Mouse (Mus musculus): ENCODE data around the gene Cul7. TPM values are rescaled to one million over a fixed set of nuclear protein-coding genes. Genes with fewer than 3 reads are reported as not detected.

The Cul7 gene
- polyA plus RNA-seq, 1 experiment from 2014 or later = 34.3 TPM

- WGBS = under 1% methylated on average over 84 of the region's 90 CpGs
- H3K4me1 ChIP-seq (ENCODE audit: control insufficient read depth in 2 of 2, insufficient read depth in 2 of 2, low read length in 2 of 2) = peaks cover 31 to 44% of the 10 kb centered on the region in 2 experiments
Measured at GRCm38 (mm10) chr17:46628791-46629684, 21.1 kb upstream of the Cul7 start, which contains the start of gene Ptk7. Gene Ptk7 (minus strand): TSS chr17:46629504.

GRCm38 (mm10) chr17:46629685-46630441, 20.3 kb upstream of the Cul7 start:
- peak overlapping the region; percentile 51 to 98 for H3K4me3 ChIP-seq (ENCODE audit: control insufficient read depth in 1 of 2, insufficient read depth in 1 of 2, low read depth in 1 of 2, low read length in 2 of 2)
- H3K36me3 ChIP-seq (ENCODE audit: control insufficient read depth, insufficient read depth, low read length) = peaks cover 32% of the 10 kb centered on the region
- H3K27me3 ChIP-seq (ENCODE audit: control insufficient read depth, insufficient read depth, low read length) = no peaks in the 10 kb centered on the region
- peak overlapping the region; percentile 97 for H3K27ac ChIP-seq (replicated peaks in 1 of 2; ENCODE audit: control insufficient read depth in 1 of 2, insufficient read depth in 1 of 2, low read depth in 2 of 2, low read length in 2 of 2)
- peaks cover 23 to 35% of the 10 kb centered on the region in 2 experiments for H3K4me1 ChIP-seq (ENCODE audit: control insufficient read depth in 2 of 2, insufficient read depth in 2 of 2, low read length in 2 of 2)
- H3K4me2 ChIP-seq (ENCODE audit: low read length) = peak overlapping the region; percentile 85
- H3K9ac ChIP-seq (ENCODE audit: low read length) = peak overlapping the region; percentile 99
- WGBS = 10% methylated on average over 12 of the region's 12 CpGs
- peak; percentile 22; the same call in 1 of the 2 replicates for ATAC-seq (ENCODE audit: insufficient number of reproducible peaks, insufficient read depth, low FRiP score, low read depth)
- H3K9me3 ChIP-seq (ENCODE audit: control insufficient read depth, low read length) = no peaks in the 10 kb centered on the region

More at GRCm38 (mm10) chr17:46628791-46629684, 21.1 kb upstream of the Cul7 start, which contains the start of gene Ptk7:
- peak within 1 kb of the TSS; percentile 67 to 98 for H3K4me3 ChIP-seq (ENCODE audit: control insufficient read depth in 1 of 2, insufficient read depth in 1 of 2, low read depth in 1 of 2, low read length in 2 of 2)
- H3K9ac ChIP-seq (ENCODE audit: low read length) = peak within 1 kb of the TSS; percentile 99
- no peaks in the 10 kb centered on the region for H3K27me3 ChIP-seq (ENCODE audit: control insufficient read depth, insufficient read depth, low read length)
- peak; percentile 57; the same call in 1 of the 2 replicates for ATAC-seq (ENCODE audit: insufficient number of reproducible peaks, insufficient read depth, low FRiP score, low read depth)
- no peaks in the 10 kb centered on the region for H3K9me3 ChIP-seq (ENCODE audit: control insufficient read depth, low read length)
- peak within 1 kb of the TSS; percentile 85 for H3K4me2 ChIP-seq (ENCODE audit: low read length)
- H3K36me3 ChIP-seq (ENCODE audit: control insufficient read depth, insufficient read depth, low read length) = peaks cover 30% of the 10 kb centered on the region
- peak within 1 kb of the TSS; percentile 97 for H3K27ac ChIP-seq (replicated peaks in 1 of 2; ENCODE audit: control insufficient read depth in 1 of 2, insufficient read depth in 1 of 2, low read depth in 2 of 2, low read length in 2 of 2)

GRCm38 (mm10) chr17:46636831-46637523, 13.2 kb upstream of the Cul7 start:
- Histone ChIP-seq H3K9ac (ENCODE audit: low read length) (peak overlapping the region; percentile 44; the same call in 1 of the 2 replicates), H3K36me3 (ENCODE audit: control insufficient read depth, insufficient read depth, low read length) (peaks cover 70% of the 10 kb centered on the region), H3K4me1 (ENCODE audit: control insufficient read depth in 2 of 2, insufficient read depth in 2 of 2, low read length in 2 of 2) (peaks cover 4 to 10% of the 10 kb centered on the region in 2 experiments; a peak in 2 of 4 replicates), H3K27ac (replicated peaks in 1 of 2; ENCODE audit: control insufficient read depth in 1 of 2, insufficient read depth in 1 of 2, low read depth in 2 of 2, low read length in 2 of 2) (no peak overlapping the region), H3K4me3 (ENCODE audit: control insufficient read depth in 1 of 2, insufficient read depth in 1 of 2, low read depth in 1 of 2, low read length in 2 of 2) (no peak overlapping the region), H3K9me3 (ENCODE audit: control insufficient read depth, low read length) (no peaks in the 10 kb centered on the region), H3K4me2 (ENCODE audit: low read length) (peak overlapping the region; percentile 35; the same call in 1 of the 2 replicates), H3K27me3 (ENCODE audit: control insufficient read depth, insufficient read depth, low read length) (no peaks in the 10 kb centered on the region)
- ATAC-seq (ENCODE audit: insufficient number of reproducible peaks, insufficient read depth, low FRiP score, low read depth) = no peak
- 27% methylated on average over 15 of the region's 15 CpGs for WGBS

- Histone ChIP-seq H3K27me3 (ENCODE audit: control insufficient read depth, insufficient read depth, low read length) (no peaks in the 10 kb centered on the region), H3K9me3 (ENCODE audit: control insufficient read depth, low read length) (no peaks in the 10 kb centered on the region)
Measured at GRCm38 (mm10) chr17:46639929-46640328, 10.2 kb upstream of the Cul7 start.

GRCm38 (mm10) chr17:46642060-46642459, 8.1 kb upstream of the Cul7 start:
- peaks cover 52% of the 10 kb centered on the region for H3K36me3 ChIP-seq (ENCODE audit: control insufficient read depth, insufficient read depth, low read length)

More at GRCm38 (mm10) chr17:46639929-46640328, 10.2 kb upstream of the Cul7 start:
- H3K27ac ChIP-seq (replicated peaks in 1 of 2; ENCODE audit: control insufficient read depth in 1 of 2, insufficient read depth in 1 of 2, low read depth in 2 of 2, low read length in 2 of 2) = no peak overlapping the region
- H3K36me3 ChIP-seq (ENCODE audit: control insufficient read depth, insufficient read depth, low read length) = peaks cover 67% of the 10 kb centered on the region
- H3K4me1 ChIP-seq (ENCODE audit: control insufficient read depth in 2 of 2, insufficient read depth in 2 of 2, low read length in 2 of 2) = peaks cover 4 to 17% of the 10 kb centered on the region in 2 experiments; a peak in 2 of 4 replicates
- WGBS = 72% methylated on average over 9 of the region's 9 CpGs
- no peak overlapping the region for H3K9ac ChIP-seq (ENCODE audit: low read length)
- no peak overlapping the region for H3K4me2 ChIP-seq (ENCODE audit: low read length)
- H3K4me3 ChIP-seq (ENCODE audit: control insufficient read depth in 1 of 2, insufficient read depth in 1 of 2, low read depth in 1 of 2, low read length in 2 of 2) = no peak overlapping the region
- no peak for ATAC-seq (ENCODE audit: insufficient number of reproducible peaks, insufficient read depth, low FRiP score, low read depth)

GRCm38 (mm10) chr17:46644152-46644805, 5.9 kb upstream of the Cul7 start:
- Histone ChIP-seq H3K4me1 (ENCODE audit: control insufficient read depth in 2 of 2, insufficient read depth in 2 of 2, low read length in 2 of 2) (peaks cover 2 to 21% of the 10 kb centered on the region in 2 experiments; a peak in 3 of 4 replicates), H3K27ac (replicated peaks in 1 of 2; ENCODE audit: control insufficient read depth in 1 of 2, insufficient read depth in 1 of 2, low read depth in 2 of 2, low read length in 2 of 2) (peak overlapping the region in 1 of 2 experiments; percentile 78; a peak in 1 of 4 replicates), H3K9me3 (ENCODE audit: control insufficient read depth, low read length) (no peaks in the 10 kb centered on the region), H3K4me3 (ENCODE audit: control insufficient read depth in 1 of 2, insufficient read depth in 1 of 2, low read depth in 1 of 2, low read length in 2 of 2) (peak overlapping the region in 1 of 2 experiments; percentile 90; a peak in 2 of 4 replicates), H3K4me2 (ENCODE audit: low read length) (peak overlapping the region; percentile 76), H3K36me3 (ENCODE audit: control insufficient read depth, insufficient read depth, low read length) (peaks cover 62% of the 10 kb centered on the region), H3K9ac (ENCODE audit: low read length) (peak overlapping the region; percentile 90), H3K27me3 (ENCODE audit: control insufficient read depth, insufficient read depth, low read length) (no peaks in the 10 kb centered on the region)
- 88% methylated on average over 12 of the region's 12 CpGs for WGBS
- ATAC-seq (ENCODE audit: insufficient number of reproducible peaks, insufficient read depth, low FRiP score, low read depth) = no peak

More at GRCm38 (mm10) chr17:46642060-46642459, 8.1 kb upstream of the Cul7 start:
- no peak overlapping the region for H3K4me3 ChIP-seq (ENCODE audit: control insufficient read depth in 1 of 2, insufficient read depth in 1 of 2, low read depth in 1 of 2, low read length in 2 of 2)
- H3K27ac ChIP-seq (replicated peaks in 1 of 2; ENCODE audit: control insufficient read depth in 1 of 2, insufficient read depth in 1 of 2, low read depth in 2 of 2, low read length in 2 of 2) = no peak overlapping the region
- no peak for ATAC-seq (ENCODE audit: insufficient number of reproducible peaks, insufficient read depth, low FRiP score, low read depth)
- peaks cover 2 to 22% of the 10 kb centered on the region in 2 experiments; a peak in 3 of 4 replicates for H3K4me1 ChIP-seq (ENCODE audit: control insufficient read depth in 2 of 2, insufficient read depth in 2 of 2, low read length in 2 of 2)
- no peaks in the 10 kb centered on the region for H3K9me3 ChIP-seq (ENCODE audit: control insufficient read depth, low read length)
- 78% methylated on average over 17 of the region's 17 CpGs for WGBS
- H3K4me2 ChIP-seq (ENCODE audit: low read length) = no peak overlapping the region
- H3K9ac ChIP-seq (ENCODE audit: low read length) = no peak overlapping the region
- no peaks in the 10 kb centered on the region for H3K27me3 ChIP-seq (ENCODE audit: control insufficient read depth, insufficient read depth, low read length)

All from heart, embryonic 14.5 days (tissue).